Mouse (Mus musculus) hindbrain, embryonic 13.5 days (tissue): Measurements from ENCODE around the gene Ptcd1. TPM values are rescaled to one million over a fixed set of nuclear protein-coding genes. Genes with fewer than 3 reads are reported as not detected.
"Not testable (repeated sequence)": the region's sequence is repeated elsewhere in the genome, so short reads cannot be mapped to it uniquely, and the experiment has no call there.

Source experiments
- ATAC-seq: fragments of 200-750 bp; cut with Nextera tagmentation; 2 replicates; pipeline ENCODE4 v1.8.0; 2017; ENCODE audit warnings: moderate TSS enrichment; ENCODE audit not compliant: low FRiP score
- H3K27ac ChIP-seq: fragments of 300-500 bp; sonication (generic); 2 replicates; pipeline ENCODE4 v1.5.1; 2015; ENCODE audit warnings: inconsistent platforms, mild to moderate bottlenecking, moderate library complexity
- H3K27me3 ChIP-seq: fragments of 300-500 bp; sonication (generic); 2 replicates; pipeline ENCODE4 v1.6.1; 2015; ENCODE audit warnings: mild to moderate bottlenecking, inconsistent platforms
- H3K36me3 ChIP-seq: fragments of 300-500 bp; sonication (generic); 2 replicates; pipeline ENCODE4 v1.6.1; 2015; ENCODE audit warnings: mild to moderate bottlenecking, inconsistent platforms
- H3K4me1 ChIP-seq: fragments of 300-500 bp; sonication (generic); replicated peaks from 2 replicates; pipeline ENCODE4 v1.6.1; 2015; ENCODE audit warnings: inconsistent platforms
- H3K4me2 ChIP-seq: fragments of 300-500 bp; sonication (generic); 2 replicates; pipeline ENCODE4 v1.6.1; 2015; ENCODE audit warnings: inconsistent platforms, mild to moderate bottlenecking, moderate library complexity
- H3K4me3 ChIP-seq: fragments of 300-500 bp; sonication (generic); 2 replicates; pipeline ENCODE4 v1.5.1; 2015; ENCODE audit warnings: mild to moderate bottlenecking, inconsistent platforms
- H3K9ac ChIP-seq: fragments of 300-500 bp; sonication (generic); 2 replicates; pipeline ENCODE4 v1.6.1; 2015; ENCODE audit warnings: mild to moderate bottlenecking, inconsistent platforms
- H3K9me3 ChIP-seq: fragments of 300-500 bp; sonication (generic); 2 replicates; pipeline ENCODE4 v1.6.1; 2016; ENCODE audit warnings: inconsistent platforms
- WGBS: fragments of 180-500 bp; shearing (Covaris S2); methylation state at CpG from one replicate; pipeline ENCODE4 v1.1.7; 2015; 5-methylcytosine and 5-hydroxymethylcytosine counted together
- polyA plus RNA-seq: library from polyadenylated mRNA; unstranded; fragments of >200 nt; fragmentation: Nextera tagmentation; extraction: Ambion mirVana; gene quantifications from 2 replicates; pipeline ENCODE4 v1.2.1, GENCODE M21; 2015

The Ptcd1 gene
- polyA plus RNA-seq = 20.9 and 22.4 TPM in 2 replicates

DNA sequence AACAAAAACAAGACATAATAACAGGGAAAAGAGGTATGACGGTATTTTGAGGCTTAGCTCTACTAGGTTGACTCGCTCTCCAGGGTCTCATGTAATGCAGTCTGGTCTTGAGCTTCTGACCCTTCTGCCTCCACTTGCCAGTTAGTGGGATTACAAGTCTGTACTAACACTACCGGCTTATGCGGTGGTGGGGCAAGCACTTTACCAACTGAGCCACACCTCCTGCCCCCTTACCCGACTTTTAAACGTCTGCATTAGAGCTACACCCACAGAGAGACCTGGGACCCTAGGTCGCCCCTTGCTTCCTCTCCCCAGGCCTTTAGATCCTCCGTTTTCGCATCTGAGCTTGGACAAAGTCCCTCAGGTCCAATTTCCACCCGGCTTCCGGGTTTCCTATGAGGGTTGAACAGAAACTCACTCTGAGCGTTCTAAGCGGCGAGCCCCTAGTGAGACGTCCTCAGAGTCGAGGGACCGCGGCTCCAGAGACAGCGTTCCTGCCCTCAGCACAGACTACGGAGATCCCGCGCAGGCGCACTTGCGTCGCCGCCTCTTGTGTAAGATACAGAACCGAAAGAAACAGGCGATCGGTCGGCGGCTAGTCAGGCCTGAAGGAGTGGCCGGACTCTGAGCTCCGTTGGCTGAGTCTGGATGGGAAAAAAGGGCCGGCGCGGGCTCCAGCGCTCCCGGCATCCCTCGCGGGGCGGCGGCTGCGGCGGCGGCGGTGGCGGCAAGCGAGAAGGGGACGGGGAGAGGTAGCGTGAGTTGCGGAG, at the start of gene Ptcd1, which contains the start of gene Cpsf4:
Gene Ptcd1, minus strand, starts transcription at position 573 of the 770 bp plus-strand sequence.
Gene Cpsf4, plus strand, starts transcription at position 678 of the 770 bp plus-strand sequence.
- under 1% methylated on average over 51 of the region's 51 CpGs for WGBS

DNA sequence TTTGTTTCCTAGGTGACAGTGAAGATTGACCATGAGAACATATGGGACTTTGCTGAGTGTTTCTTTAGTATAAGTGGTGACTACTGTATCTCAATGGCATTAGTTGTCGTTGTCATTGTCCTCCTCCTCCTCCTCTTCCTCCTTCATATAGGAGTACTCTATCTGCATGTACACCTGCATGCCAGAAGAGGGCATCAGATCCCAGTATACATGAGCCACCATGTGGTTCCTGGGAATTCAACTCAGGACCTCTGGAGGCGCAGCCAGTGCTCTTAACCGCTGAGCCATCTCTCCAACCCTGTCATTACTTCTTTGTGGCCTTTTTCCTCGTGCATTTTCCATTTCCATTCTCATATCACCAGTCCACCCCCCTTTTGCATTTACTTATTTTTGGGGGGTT, 47.8 kb upstream of the Ptcd1 start:
- Histone ChIP-seq H3K27ac (no peak overlapping the region), H3K4me3 (no peak overlapping the region), H3K4me1 (no peaks in the 10 kb centered on the region), H3K4me2 (no peak overlapping the region), H3K9me3 (no peaks in the 10 kb centered on the region), H3K36me3 (peaks cover 68% of the 10 kb centered on the region), H3K27me3 (no peaks in the 10 kb centered on the region), H3K9ac (no peak overlapping the region)
- no peak for ATAC-seq
- WGBS = 65% methylated on average over 4 of the region's 4 CpGs

More for the DNA sequence above, at the start of gene Ptcd1, which contains the start of gene Cpsf4:
- H3K4me3 ChIP-seq = peak within 1 kb of the TSS; percentile 93
- H3K27ac ChIP-seq = peak within 1 kb of the TSS; percentile 80
- ATAC-seq = peak; percentile 96
- H3K9me3 ChIP-seq = no peaks in the 10 kb centered on the region
- peak within 1 kb of the TSS; percentile 95 for H3K4me2 ChIP-seq
- peak within 1 kb of the TSS; percentile 91 for H3K9ac ChIP-seq
- H3K27me3 ChIP-seq = no peaks in the 10 kb centered on the region
- H3K4me1 ChIP-seq = peaks cover 46% of the 10 kb centered on the region
- peaks cover 49% of the 10 kb centered on the region for H3K36me3 ChIP-seq

DNA sequence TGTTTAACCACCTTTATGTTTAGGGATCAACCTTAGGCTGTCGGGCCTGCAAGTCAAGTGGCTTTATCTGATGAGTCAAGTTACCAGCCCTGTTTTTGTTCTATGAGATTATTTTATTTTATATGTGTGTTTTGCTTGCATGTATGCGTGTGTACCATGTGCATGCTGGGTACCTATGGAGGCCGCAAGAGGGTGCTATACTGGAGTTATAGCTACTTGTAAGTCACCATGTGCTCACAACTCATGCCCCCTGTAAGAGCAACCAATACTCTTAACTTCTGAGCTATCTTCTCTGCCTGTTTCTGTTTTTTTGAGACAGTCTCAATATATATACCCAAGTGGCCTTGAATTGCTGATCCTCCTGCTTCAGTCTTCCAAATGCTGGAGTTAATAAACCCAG, 46.6 kb upstream of the Ptcd1 start:
- no peak for ATAC-seq
- Histone ChIP-seq H3K36me3 (peaks cover 62% of the 10 kb centered on the region), H3K9me3 (no peaks in the 10 kb centered on the region), H3K4me1 (no peaks in the 10 kb centered on the region), H3K4me3 (no peak overlapping the region), H3K4me2 (no peak overlapping the region), H3K27ac (no peak overlapping the region), H3K27me3 (no peaks in the 10 kb centered on the region), H3K9ac (no peak overlapping the region)
- WGBS = 97% methylated on average over 3 of the region's 3 CpGs

DNA sequence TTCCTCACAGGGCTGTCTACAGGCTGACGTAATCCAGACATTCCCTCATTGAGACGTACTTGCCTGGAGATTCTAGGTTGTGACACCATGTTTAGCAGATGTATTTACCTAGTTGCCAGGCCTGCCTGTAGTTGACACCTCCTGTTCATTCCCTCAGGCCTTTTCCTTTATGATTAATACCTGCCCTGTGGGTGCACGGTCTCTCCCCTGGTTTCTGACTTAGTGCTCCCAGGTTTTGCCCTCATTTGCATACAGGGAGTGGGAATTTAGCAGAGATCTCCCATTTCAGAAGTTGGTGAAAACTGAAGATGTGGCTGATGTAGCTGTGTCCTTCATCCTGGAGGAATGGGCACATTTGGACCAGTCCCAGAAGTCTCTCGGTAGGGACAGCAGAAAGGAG, 45.3 kb upstream of the Ptcd1 start:
- H3K27me3 ChIP-seq = no peaks in the 10 kb centered on the region
- H3K4me2 ChIP-seq = no peak overlapping the region
- peaks cover 63% of the 10 kb centered on the region for H3K36me3 ChIP-seq
- H3K4me1 ChIP-seq = no peaks in the 10 kb centered on the region
- no peak overlapping the region for H3K9ac ChIP-seq
- no peak overlapping the region for H3K4me3 ChIP-seq
- 92% methylated on average over 4 of the region's 4 CpGs for WGBS
- ATAC-seq = no peak
- H3K27ac ChIP-seq = no peak overlapping the region
- H3K9me3 ChIP-seq = no peaks in the 10 kb centered on the region

DNA sequence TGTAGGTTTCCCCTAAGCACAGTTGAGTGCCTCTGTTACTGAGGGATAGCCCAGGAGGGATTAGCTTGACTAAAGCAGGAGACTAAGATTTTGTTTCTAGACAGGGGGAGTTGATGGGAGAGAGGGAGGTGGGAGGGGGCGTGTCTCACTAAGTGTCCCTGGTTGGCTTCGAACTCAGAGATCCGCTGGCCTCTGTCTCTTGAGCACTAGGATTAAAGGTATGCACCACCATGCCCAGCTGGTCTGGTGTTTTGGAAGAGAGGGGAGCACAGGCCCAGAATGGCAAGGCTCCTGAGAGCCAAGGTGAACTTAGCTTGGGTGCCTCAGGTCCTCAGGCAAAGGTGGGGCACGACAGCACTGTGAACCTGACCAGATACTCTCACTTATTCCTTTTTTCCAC, 44.4 kb upstream of the Ptcd1 start:
- H3K4me3 ChIP-seq = no peak overlapping the region
- H3K36me3 ChIP-seq = peaks cover 67% of the 10 kb centered on the region
- no peaks in the 10 kb centered on the region for H3K9me3 ChIP-seq
- WGBS = 97% methylated on average over 4 of the region's 4 CpGs
- no peak overlapping the region for H3K27ac ChIP-seq
- 0 out of 2 replicates have a peak, but pooled peaks cover 4% of the 10 kb centered on the region for H3K4me1 ChIP-seq
- H3K27me3 ChIP-seq = no peaks in the 10 kb centered on the region
- no peak for ATAC-seq
- no peak overlapping the region for H3K9ac ChIP-seq
- H3K4me2 ChIP-seq = no peak overlapping the region

DNA sequence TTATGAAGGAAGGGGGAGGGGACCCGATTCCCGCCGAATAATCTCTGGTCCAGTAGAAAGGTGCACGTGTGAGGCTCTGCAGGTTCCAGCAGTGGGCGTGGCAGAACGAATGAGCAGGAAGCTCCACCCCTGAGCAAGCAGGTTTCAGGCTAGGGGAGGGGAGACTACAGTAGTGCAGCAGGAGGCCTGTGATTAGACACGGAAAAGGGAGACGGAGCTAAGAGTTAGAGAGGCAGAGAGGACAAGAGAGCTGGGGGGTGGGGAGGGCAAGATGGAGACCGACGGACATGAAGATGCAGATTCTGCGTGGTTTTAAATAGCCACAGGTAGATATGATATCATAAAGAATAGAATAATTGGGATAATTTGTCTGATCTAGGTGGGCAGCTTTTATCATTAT, 41.5 kb upstream of the Ptcd1 start:
- H3K36me3 ChIP-seq = peaks cover 47% of the 10 kb centered on the region
- H3K4me2 ChIP-seq, H3K27me3 ChIP-seq, H3K9me3 ChIP-seq, ATAC-seq, H3K27ac ChIP-seq, H3K9ac ChIP-seq, H3K4me3 ChIP-seq: not testable (repeated sequence)
- WGBS = 48% methylated on average over 11 of the region's 11 CpGs
- H3K4me1 ChIP-seq = peaks cover 17% of the 10 kb centered on the region

DNA sequence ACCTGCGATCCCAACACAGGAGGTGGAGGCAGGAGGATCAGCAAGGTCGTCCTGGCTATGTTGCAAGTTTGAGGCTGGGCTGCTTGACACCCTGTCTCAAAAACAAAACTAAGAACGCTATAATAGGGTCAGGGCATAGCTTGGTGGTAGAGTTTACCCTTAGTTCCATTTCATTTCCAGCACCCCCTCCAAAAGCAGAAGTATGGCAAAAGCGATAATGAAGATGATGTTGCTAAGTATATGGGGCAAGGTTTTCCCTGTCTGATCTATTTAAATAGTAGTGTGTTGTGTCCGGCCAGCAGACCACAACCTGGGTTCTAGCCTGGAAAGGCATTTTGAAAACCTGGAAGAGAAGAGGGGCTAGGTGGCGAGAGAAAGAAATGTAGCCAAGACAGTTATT, 41.0 kb upstream of the Ptcd1 start:
- H3K4me2 ChIP-seq = no peak overlapping the region
- peaks cover 44% of the 10 kb centered on the region for H3K36me3 ChIP-seq
- 87% methylated on average over 6 of the region's 6 CpGs for WGBS
- no peaks in the 10 kb centered on the region for H3K27me3 ChIP-seq
- H3K27ac ChIP-seq = no peak overlapping the region
- no peak for ATAC-seq
- H3K4me1 ChIP-seq = peaks cover 17% of the 10 kb centered on the region
- H3K4me3 ChIP-seq = no peak overlapping the region
- no peak overlapping the region for H3K9ac ChIP-seq
- H3K9me3 ChIP-seq = no peaks in the 10 kb centered on the region

DNA sequence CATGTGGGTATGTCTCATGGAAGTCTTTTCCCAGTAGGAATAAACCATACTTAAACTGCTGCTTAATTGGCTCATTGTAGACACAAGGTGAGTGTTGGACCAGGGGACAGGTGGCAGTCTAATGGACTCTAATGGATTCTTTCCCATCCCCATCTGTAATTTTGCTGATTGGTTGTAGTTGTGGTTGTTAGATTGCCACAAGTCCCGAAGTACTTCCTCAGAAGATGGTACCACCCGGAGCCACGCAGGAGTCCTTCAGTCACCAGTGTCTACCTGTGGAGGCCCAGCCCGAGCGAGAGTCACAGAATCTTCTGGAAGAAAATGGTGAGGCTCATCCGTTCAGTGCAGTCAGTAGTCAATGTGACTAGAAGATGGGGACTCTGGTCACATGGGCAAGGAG, 40.5 kb upstream of the Ptcd1 start:
- peaks cover 38% of the 10 kb centered on the region for H3K36me3 ChIP-seq
- no peaks in the 10 kb centered on the region for H3K9me3 ChIP-seq
- no peaks in the 10 kb centered on the region for H3K27me3 ChIP-seq
- no peak overlapping the region for H3K4me3 ChIP-seq
- H3K4me2 ChIP-seq = no peak overlapping the region
- peaks cover 17% of the 10 kb centered on the region for H3K4me1 ChIP-seq
- ATAC-seq = no peak
- no peak overlapping the region for H3K9ac ChIP-seq
- WGBS = 97% methylated on average over 6 of the region's 6 CpGs
- no peak overlapping the region for H3K27ac ChIP-seq

DNA sequence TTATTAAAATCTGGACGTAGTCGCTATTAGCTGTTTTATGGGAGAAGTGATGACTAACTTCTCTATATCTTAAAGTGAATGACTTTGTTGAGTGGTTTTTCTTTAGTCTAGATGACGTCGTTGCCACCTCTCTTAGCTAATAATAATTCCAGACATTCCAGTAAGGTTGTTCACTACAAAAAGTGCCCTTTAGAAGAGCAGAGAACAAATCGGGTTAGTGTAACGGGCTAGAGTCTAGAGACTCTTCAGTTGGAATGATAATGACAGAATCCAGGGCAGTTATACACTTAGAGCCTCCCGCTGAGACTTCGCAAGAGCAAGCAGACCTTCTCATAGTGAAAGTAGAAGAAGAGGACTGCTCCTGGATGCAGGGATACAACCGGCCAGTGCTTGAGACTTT, 38.1 kb upstream of the Ptcd1 start:
- Histone ChIP-seq H3K27ac (no peak overlapping the region), H3K4me2 (peak overlapping the region; percentile 57), H3K27me3 (no peaks in the 10 kb centered on the region), H3K4me3 (peak overlapping the region; percentile 57), H3K4me1 (peaks cover 30% of the 10 kb centered on the region), H3K9me3 (no peaks in the 10 kb centered on the region), H3K9ac (peak overlapping the region; percentile 55), H3K36me3 (peaks cover 20% of the 10 kb centered on the region)
- ATAC-seq = no peak
- 22% methylated on average over 9 of the region's 9 CpGs for WGBS

DNA sequence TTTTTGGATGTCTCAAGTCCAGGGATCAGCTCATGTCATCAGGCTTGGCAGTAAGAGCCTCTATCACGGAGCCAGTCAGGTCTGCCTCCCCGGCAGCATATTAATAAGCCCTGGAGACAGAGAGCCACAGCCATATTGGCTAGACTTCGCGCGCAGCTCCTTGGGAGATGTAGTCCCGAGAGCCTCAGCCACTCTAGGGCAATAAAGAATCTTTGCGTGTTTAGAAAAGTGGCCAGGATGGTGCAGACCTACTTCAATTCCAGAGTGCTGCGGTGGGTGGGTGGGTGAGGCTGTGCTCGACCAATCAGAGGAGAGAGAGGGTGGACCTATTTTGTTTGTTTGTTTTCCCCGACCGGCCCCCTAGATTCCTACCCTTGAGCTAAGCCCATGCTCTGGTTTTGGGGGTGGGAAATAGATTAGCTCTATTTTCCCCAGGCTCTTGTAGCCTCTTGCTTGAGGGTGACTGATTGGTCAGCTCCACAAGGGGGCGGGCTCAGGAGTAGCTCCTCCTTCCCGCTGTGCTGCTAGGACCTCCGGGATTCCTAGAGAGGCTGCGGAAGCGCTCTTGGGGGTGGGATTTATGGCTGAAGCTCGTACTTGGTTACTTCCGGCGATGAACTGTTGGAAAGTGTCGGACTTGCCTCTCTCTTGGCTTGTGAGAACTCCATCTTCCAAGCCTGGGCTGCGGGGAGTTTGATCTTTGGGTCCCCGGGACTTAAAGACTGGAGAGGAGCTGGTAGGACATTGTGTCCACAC, 37.2 kb upstream of the Ptcd1 start, which contains the start of gene Zkscan5:
Gene Zkscan5, plus strand, starts transcription at position 627 of the 756 bp plus-strand sequence.
- under 1% methylated on average over 22 of the region's 22 CpGs for WGBS
- Histone ChIP-seq H3K9me3 (no peaks in the 10 kb centered on the region), H3K4me3 (peak within 1 kb of the TSS; percentile 57), H3K4me1 (peaks cover 36% of the 10 kb centered on the region), H3K4me2 (peak within 1 kb of the TSS; percentile 57), H3K9ac (peak within 1 kb of the TSS; percentile 69), H3K27me3 (no peaks in the 10 kb centered on the region), H3K27ac (peak within 1 kb of the TSS; percentile 91), H3K36me3 (peaks cover 19% of the 10 kb centered on the region)
- peak; percentile 95 for ATAC-seq

DNA sequence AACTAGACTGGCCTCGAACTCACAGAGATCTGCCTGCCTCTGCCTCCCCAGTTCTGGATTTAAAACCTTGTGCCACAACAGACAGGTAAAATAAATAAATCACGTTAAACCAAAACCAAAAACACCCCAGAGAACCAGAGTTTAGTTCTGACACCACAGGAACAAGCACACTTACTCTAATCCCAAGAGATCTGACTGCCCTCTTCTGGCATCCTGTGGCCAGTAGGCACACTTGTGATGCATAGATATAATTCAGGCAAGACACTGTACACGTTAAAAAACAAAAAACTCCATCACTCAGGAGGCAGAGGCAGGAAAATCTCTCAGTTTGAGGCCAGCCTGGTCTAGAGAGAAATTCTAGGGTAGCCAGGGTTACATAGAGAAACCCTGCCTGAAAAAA, 35.5 kb upstream of the Ptcd1 start:
- ATAC-seq = no peak
- Histone ChIP-seq H3K4me1 (peaks cover 36% of the 10 kb centered on the region), H3K36me3 (peaks cover 22% of the 10 kb centered on the region), H3K4me3 (no peak overlapping the region), H3K4me2 (no peak overlapping the region), H3K9ac (no peak overlapping the region), H3K27me3 (no peaks in the 10 kb centered on the region), H3K27ac (no peak overlapping the region), H3K9me3 (no peaks in the 10 kb centered on the region)
- 58% methylated on average over 3 of the region's 3 CpGs for WGBS

DNA sequence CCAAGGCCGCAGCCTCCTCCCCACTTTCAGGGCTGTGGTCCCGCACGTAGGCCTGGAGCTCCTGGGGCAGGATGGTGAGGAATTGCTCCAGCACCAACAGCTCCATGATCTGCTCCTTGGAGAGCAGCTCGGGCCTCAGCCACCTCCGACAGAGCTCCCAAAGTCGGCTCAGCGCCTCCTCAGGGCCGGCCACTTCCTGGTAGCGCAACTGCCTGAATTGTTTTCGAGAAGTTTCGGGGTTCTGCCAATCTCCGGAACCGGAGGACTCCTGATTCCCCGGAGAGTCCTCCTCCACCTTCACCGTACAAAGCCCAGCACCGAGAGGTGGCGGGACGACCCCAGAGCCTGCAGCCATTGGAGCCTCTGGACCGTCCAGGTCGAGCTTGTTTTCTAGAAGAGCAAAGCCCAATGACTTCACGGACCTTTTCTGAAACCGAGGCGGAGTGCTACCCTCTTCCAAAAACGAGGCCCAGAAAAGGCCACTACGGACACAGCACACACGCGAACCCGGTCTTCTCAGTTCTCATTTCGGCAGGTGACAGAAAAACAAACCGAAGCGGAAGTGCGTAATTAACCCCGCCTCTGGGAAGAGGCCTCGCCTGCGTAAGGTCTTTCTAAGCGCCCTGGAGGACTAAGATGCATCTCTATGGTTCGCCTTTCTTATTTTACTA, 34.5 kb upstream of the Ptcd1 start, which contains the start of gene Zkscan14:
Gene Zkscan14, minus strand, starts transcription at position 548 of the 671 bp plus-strand sequence.
- peak within 1 kb of the TSS; percentile 92 for H3K9ac ChIP-seq
- WGBS = 2% methylated on average over 37 of the region's 37 CpGs

More for the DNA sequence above, 34.5 kb upstream of the Ptcd1 start, which contains the start of gene Zkscan14:
- Histone ChIP-seq H3K36me3 (peaks cover 22% of the 10 kb centered on the region), H3K27ac (peak within 1 kb of the TSS; percentile 75), H3K27me3 (no peaks in the 10 kb centered on the region), H3K4me1 (peaks cover 32% of the 10 kb centered on the region), H3K9me3 (no peaks in the 10 kb centered on the region), H3K4me3 (peak within 1 kb of the TSS; percentile 82), H3K4me2 (peak within 1 kb of the TSS; percentile 100)
- peak; percentile 4; the same call in 1 of the 2 replicates for ATAC-seq
